Mouse (Mus musculus): Measurements from ENCODE around the gene Rbm25. TPM values are rescaled to one million over a fixed set of nuclear protein-coding genes. Genes with fewer than 3 reads are reported as not detected.

Rbm25 gene
- total RNA-seq, 1 experiment from 2014 or later, result 269 TPM

DNA sequence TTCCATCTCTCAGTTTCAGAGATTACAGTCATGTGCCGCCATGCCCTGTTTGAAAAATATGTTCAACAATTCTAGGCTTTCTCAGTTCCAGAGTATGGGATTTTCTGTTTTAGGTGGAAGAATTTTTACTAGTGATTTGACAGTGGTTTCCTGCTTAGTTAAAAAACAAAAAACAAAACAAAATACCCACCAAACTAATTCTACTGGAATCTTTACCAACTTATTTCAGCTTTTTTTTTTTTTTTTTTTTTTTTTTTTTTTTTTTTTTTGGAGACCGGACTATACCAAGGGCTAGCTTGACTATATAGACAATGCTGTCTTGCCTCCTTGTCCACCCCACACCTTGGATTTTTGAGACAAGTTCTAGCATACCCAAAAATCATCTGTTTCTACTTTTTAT is 10.2 kb downstream of the Rbm25 start:
- ATAC-seq (replicated peaks; ENCODE audit: low read depth, poor library complexity, severe bottlenecking), result no peak

DNA sequence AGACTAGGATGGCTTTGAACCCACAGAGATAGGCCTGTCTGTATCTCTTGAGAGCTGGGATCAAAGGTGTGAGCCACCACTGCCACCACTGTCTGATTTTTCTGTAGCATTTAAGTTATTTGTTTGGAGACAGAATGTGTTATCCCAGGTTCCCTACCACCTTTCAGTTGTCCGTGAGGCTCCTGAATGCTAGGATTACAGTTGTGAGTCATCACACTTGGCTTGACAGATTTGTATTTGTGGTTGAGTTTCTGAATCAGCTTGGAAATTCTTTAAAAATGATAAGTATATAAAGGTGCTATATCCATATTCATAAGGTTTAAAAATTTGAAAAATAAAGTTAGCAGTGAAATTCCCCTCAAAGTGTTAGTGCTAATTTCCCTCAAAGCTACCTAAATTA is 12.1 kb downstream of the Rbm25 start:
- ATAC-seq (replicated peaks; ENCODE audit: low read depth, poor library complexity, severe bottlenecking), result no peak

DNA sequence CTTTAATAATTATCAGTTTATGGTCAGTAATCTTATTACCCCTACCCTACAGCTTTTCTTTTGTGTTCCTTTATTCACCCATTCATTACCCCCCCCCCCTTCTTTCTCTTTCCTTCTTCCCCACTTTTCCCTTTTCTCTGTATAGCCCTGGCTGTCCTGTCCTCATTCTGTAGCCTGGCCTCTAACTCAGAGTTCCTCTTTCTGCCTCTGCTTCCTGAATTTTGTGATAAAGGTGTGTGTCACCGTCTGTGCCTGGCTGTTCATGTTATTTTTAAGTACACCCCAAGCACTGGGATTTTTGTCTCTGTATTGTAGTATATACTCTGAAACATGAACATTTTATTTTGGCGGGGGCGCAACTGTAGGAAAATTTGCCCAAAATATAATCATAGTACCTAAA is 19.3 kb downstream of the Rbm25 start:
- ATAC-seq (replicated peaks; ENCODE audit: low read depth, poor library complexity, severe bottlenecking), result 0 out of 2 replicates have a peak, but pooled peaks have one; percentile 29

DNA sequence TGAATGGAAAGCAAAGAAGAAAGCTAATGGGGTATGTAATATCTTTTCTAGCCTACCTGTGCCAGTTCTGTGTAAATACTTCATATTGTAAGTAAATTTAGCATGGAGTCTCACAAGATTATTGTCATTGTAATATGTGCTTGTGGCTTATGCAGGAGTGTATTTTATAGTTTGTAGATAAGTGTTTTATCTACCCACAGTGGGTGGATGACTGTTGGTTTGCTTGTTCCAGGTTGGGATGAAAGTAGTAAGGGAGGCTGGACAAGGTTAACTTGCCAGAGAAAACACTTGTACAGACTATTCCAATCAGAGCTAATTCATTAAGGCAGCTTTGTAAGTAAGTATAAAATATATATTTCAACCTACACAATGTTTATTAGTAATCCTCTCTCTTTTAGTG is 20.4 kb downstream of the Rbm25 start:
- no peak for ATAC-seq (replicated peaks; ENCODE audit: low read depth, poor library complexity, severe bottlenecking)

DNA sequence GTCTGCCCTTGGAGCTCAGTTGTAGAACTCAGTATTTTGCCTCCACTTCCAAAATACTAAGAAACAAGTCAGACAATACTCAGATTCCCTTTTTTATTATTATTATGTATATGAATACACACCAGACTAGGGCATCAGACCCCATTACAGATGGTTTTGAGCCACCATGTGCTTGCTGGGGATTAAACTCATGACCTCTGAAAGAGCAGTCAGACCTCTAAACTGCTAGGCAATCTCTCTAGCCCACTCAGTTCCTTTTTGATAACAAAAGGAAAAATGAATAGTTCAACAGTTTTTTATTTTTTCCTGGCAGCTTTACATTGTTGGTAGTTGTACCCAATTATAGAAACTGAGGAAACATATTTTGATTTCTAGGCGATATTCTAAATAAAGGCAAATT is 54.4 kb downstream of the Rbm25 start:
- ATAC-seq (replicated peaks; ENCODE audit: low read depth, poor library complexity, severe bottlenecking), result no peak

DNA sequence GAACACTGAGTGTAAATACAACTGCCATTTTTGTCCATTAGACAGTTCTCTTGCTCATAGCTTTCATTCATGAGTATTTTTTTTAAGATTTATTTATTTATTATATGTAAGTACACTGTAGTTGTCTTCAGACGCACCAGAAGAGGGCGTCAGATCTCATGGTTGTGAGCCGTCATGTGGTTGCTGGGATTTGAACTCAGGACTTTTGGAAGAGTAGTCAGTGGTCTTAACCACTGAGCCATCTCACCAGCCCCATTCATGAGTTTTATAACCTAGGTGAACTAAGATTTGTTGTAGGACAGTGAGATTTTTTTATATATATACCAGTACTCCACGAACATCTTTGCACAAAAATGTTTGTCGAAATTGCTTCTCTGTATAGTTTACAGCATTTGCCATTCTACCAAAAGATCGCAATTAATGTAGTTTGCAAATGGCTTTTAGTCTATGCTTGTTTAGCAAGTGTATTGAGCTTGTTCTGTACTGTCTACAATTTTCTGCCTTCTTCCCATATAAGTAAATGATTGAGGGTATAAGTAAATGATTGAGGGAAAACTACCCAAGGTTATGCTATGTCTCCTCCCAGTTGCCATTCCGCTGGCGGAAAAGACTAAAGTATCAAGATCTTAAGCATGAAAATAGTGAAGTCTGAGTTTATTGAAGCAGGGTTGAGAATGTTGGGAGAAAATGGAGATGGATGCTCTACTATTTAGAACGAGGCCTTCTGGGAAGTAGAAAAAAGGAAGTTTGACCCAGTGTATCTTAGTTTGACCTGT is 55.7 kb downstream of the Rbm25 start:
- no peak for ATAC-seq (replicated peaks; ENCODE audit: low read depth, poor library complexity, severe bottlenecking)

DNA sequence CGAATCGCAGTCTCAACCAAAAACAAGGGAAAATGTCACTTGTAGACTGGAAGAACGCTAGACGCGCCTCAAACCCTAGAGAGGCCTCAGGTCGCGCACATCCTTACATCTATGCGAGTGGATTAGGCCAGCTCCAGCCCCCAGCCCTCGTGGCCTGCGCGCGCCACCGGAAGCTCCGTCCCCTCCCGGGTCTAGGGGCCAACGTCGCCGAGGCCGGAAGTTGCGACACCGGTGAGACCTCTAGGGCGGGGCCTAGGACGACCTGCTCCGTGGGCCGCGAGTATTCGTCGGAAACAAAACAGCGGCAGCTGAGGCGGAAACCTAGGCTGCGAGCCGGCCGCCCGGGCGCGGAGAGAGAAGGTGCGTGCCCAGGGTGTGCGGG is 56.9 kb downstream of the Rbm25 start, which contains the start of gene Psen1:
Gene Psen1, plus strand, starts transcription at position 219 of the 382 bp plus-strand sequence.
- peak; percentile 93 for ATAC-seq (replicated peaks; ENCODE audit: low read depth, poor library complexity, severe bottlenecking)

DNA sequence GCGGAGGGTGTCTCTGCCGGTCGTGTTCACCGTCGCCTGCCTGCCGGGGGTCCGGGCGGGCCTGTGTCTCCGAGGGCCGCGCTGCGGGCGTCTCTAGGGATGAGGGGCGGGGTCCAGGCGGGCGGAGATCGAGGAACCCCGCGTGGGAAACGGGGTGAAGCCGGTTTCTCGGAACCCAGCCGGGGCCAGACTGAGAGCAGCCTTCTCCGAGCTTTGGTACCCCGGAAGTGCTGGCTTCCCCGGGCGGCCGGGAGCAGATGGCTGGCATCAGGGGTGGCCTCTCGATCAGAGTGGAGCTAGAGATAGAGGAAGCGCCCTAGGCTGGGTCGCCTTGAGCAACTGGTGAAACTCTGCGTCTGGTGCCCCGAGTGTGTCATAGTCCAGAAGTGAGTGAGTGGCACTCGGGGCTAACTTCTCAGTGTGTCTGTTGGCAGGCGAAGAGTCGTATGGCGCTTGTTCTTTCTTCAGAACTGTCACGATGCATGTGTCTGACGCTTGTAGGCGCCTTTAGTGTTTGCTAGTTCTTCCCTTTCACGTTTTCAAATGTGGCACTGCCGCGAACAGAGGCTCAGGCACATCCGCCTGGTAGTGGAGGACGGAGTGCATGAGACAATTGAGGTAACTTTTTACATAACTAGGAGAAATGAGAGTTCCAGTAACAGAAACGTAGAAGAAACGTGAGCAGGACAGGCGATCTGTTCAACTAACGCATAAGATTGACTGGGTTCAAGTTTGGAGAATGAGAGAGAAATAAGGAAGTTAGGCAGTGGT is 57.5 kb downstream of the Rbm25 start:
- ATAC-seq (replicated peaks; ENCODE audit: low read depth, poor library complexity, severe bottlenecking), result peak; percentile 64

DNA sequence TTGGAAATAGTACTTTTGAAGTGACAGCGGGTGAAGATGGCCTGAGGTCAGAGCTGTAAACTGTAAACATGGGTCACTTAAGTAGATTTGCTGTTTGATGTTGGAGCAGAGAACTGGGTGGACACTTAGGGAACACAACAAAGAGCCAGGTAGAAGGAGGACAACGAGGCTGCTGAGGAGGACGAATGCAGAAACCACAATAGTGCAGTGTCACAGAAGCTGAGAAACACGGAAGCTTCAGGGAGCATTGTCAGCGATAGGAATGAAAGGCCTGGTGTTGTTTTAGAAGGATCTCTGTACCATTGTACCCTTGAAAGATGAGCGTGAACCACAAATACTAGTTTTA is 58.0 kb downstream of the Rbm25 start:
- ATAC-seq (replicated peaks; ENCODE audit: low read depth, poor library complexity, severe bottlenecking), result peak; percentile 15; the same call in 1 of the 2 replicates

DNA sequence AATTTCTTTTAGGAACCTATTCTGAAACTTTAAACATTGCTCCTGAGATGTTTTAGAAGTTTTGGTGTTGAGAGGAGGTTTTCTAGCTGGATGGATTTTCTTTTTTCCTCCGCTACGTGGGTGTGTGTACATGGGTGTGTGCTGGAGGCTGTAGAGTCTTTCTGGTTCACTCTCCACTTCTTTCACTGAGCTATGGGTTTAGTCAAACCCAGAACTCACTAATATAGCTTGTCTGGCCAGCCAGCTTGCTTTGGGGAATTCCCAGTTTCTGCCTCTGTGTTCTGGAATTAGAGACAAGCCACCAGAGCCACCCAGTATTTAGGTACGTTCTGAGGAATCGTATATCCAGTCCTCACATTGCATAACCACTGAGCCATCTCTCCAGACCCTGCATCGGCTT is 63.0 kb downstream of the Rbm25 start:
- ATAC-seq (replicated peaks; ENCODE audit: low read depth, poor library complexity, severe bottlenecking), result no peak

DNA sequence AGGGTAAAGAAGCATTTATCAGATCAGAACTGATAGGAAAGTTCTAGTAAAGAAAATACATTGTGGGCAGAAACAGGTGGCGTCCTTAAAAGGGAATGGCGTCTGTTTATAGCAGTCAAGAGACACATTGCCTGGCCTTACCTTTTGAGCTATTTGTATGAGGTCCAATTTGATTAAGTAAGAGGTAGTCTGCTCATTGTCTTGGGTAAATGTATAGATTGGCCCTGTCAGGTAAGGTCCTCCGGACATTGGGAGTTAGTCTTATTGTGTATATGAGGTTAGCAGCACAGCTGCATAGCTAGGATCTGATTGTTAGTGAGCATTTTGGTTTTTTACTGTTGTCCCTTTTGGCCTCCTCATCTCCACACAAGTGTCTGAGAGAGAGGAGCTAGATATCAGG is 63.6 kb downstream of the Rbm25 start:
- no peak for ATAC-seq (replicated peaks; ENCODE audit: low read depth, poor library complexity, severe bottlenecking)

DNA sequence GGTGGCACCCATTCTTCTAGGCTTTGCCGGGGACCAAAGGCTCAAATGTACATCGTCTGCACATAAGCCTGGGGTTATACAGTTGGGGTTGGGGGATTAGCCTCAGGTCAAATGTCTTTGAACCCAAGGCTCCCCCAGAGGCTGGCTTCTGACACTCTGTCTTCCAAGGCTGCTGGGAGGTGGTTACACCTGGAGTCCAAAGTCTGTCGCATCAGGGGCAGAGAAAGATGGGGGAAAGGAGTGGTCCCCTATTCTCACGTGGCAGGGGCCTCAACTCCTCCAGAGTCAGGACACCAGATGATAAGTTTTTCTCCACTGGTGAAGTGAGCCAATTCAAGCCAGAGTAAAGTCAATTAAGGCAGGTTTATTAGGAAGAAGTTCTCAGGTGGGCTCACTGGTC is 67.6 kb downstream of the Rbm25 start:
- ATAC-seq (replicated peaks; ENCODE audit: low read depth, poor library complexity, severe bottlenecking), result no peak

DNA sequence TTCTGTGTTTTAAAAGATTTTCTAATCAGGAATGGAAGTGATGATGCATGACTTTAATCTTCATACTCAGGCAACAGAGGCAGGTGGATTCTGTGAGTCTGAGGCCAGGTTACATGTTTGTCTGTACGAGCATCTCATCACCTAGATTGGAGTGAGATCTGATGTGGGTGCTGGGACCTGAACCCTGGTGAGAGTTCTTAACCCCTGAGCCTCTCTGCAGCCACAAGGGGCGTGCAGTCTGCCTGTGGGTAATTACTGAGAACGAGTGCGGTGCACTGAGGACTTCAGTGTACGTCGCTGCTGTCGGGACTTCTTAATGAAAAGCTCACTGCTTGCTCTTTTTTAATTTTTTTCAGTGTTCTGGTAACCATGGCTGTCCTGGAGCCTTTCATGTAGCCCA is 70.6 kb downstream of the Rbm25 start:
- no peak for ATAC-seq (replicated peaks; ENCODE audit: low read depth, poor library complexity, severe bottlenecking)

DNA sequence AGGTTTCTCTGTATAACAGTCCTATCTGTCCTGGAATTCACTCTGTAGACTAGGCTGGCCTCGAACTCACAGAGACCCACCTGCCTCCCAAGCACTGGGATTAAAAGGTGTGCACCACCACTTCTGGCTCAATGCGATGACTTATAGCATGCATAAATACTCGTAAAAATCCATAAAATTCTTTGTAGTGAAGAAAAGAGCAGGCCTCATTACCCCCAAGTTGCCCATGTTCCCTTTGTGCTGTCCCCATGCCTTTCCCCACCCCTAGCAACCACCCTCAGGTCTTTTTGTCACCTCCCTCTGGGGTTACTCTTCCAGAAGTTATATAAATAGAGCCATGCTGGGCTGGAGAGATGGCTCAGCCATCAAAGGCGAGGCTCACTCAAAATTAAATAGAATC is 71.8 kb downstream of the Rbm25 start:
- no peak for ATAC-seq (replicated peaks; ENCODE audit: low read depth, poor library complexity, severe bottlenecking)

DNA sequence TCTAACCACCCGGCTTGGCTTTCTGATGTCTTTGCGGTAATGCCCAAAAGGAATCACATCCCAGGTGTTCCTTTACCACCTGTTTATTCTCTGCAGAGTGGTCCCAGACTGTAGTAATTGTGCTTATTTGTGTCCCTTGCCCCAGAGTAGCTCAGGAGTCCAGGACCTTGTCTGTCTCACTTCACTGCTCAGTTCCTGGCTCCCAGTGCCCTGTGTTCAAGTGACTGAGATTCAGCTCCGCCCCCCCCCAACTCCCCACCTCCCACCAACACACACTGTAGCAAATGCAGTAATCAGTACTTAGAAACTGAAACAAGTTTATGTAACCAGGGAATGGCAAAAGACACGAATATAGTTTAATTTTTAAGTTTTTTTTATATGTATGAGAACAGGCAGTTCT is 75.9 kb downstream of the Rbm25 start:
- ATAC-seq (replicated peaks; ENCODE audit: low read depth, poor library complexity, severe bottlenecking), result no peak

DNA sequence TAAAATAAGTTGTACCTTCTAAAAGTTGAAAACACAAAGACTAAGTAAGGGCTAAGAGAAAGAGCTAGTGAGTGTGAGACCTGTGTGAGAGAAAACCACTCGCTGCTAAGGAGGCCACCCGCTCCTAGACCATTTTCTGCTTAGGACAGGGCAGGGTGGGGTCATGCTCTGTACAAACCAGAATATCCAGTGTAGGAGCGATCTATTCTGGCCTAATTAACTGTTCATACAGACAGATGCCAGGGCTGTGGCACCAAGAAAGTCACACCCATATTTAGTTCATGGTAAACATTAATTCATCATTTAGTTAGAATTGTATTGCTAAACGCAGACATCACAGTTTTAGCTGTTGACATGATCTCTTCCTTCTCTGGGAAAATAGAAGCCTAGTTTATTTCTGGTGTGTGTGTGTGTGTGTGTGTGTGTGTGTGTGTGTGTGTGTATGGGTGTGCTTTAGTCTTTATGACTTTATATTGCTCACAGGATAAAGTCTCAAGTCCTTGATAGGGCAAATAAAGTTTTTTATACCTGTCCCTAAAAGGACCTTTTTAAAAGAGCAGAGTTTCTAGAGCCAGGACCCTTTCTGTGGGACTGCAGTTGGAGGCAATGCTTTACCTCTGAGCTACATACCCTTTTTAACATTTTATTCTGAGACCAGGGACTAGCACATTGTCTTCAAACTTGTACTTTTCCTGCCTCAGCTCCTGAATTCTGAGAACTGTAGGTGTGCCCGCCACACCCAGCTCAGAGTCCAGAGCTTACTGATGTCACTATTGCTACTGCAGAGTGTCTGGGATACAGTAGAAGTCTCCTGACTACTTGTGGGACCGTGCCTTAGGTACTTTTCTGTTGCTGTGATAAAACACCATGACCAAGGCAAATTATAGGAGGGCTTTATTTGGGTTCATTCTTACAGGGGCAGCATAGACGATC is 77.4 kb downstream of the Rbm25 start:
- ATAC-seq (replicated peaks; ENCODE audit: low read depth, poor library complexity, severe bottlenecking), result no peak

DNA sequence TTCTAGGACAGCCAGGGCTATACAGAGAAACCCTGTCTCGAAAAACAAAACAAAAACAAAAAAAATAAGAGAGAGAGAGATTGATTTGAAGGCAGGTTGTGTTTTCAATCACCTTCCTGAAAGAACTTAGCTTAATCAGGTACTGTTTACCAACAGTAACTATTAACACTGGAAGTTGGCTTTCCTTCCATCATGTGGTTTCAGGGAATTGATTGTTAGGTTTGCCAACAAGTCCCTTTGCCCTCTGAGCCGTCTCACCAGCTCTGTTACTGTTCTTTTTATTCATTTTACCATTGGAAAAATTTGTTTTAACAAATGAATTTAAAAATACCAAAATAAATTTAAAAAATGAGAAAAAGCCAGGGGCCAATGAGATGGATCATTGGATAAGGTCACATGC is 78.9 kb downstream of the Rbm25 start:
- ATAC-seq (replicated peaks; ENCODE audit: low read depth, poor library complexity, severe bottlenecking), result no peak

DNA sequence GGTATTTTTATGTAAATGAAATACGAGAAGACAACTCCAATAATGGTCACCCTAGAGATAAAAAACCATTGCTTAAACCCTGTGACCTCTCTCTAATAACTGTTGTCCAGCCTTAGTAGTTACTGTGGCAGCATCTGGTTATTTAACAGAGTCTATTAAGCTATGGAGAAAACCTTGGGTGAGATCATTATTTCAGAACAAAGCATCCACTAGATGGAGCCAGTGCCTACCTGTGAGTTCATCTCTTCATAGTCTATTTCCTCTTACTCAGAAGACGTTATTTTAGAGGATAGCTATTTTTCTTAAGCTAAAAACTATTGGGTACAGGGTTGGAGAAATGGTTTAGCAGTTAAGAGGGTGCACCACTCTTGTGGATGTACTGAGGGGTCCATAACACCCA is 82.7 kb downstream of the Rbm25 start:
- peak; percentile 66; the same call in 1 of the 2 replicates for ATAC-seq (replicated peaks; ENCODE audit: low read depth, poor library complexity, severe bottlenecking)

DNA sequence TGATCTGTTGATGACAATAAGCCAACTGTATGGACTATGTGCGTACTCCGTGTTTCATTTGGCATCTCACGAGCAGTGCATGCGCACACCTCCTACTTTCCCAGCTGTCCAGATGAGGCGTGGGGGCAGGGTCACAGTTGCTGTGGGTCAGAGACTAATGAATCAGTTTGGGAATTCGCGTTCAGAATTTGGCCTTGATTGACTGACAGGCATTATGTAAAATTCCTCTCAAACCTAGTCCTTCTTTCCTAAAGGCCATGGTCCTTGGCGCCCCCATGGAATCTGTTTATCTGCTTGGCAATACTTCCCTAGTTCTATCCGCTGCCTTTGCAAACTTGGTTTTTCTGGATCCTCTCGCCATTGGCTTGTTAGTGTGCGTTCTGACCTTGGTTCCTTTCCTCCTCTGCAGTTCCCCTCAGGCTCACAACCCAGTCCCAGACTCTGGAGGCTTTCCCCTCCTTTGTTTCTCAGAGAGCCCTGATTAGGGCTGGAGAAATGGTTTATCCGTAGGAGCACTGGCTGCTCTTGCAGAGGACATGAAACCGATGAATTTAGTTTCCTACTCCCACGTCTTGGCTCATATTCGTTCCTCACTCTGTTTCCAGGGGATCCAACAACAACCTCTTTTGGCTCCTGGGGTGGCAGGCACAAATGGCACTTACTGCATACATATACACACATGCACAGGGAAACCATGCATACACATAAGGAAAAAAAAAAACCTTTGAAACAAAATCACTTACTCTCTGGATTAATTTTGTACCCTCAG is 85.6 kb downstream of the Rbm25 start:
- ATAC-seq (replicated peaks; ENCODE audit: low read depth, poor library complexity, severe bottlenecking), result no peak

DNA sequence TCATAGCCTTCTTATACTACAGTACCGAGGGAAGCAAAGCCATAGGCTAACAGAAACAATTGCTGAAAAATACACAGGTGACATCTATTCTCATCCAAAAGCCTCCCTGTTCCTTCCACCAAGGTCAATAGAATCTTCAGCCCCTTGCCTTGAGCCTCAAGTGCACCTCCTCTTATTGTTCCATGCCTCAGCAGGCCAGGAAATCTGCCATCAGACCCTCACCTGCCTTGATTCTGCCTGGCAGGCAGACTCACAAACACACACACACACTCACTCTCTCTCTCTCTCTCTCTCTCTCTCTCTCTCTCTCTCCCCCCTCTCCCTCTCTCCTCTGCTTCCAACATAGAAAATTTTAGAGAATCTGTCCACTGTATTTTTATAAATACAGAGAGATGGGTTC is 88.4 kb downstream of the Rbm25 start:
- no peak for ATAC-seq (replicated peaks; ENCODE audit: low read depth, poor library complexity, severe bottlenecking)
